Mouse (Mus musculus): Measurements from ENCODE around the gene Gm10057. TPM values are rescaled to one million over a fixed set of nuclear protein-coding genes. Genes with fewer than 3 reads are reported as not detected.
"Not testable (repeated sequence)": the region's sequence is repeated elsewhere in the genome, so short reads cannot be mapped to it uniquely, and the experiment has no call there.

Gm10057 gene
- total RNA-seq (2014; rRNA removed; ENCODE audit: low replicate concordance) (not detected in 2 replicates), polyA plus RNA-seq (2015; fragmentation: Nextera tagmentation; extraction: Ambion mirVana) (not detected in 2 replicates)

DNA sequence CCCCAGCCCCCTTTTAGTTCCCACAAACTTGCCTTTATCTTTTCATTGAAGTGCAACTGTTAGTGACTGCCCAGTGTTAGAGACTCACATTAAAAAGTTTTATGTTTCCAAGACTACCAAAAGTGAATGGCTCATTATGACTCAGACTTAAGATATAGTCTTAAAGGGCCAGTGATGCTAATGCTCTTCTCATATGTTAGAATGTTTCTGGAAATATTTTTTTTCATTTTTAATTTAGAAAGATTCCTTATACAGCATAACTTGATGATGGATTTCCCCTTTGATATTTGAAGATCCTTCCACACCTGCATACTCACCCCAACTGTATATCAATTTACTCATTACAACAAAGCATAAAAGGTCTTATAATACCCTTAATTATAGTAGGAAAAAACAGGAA lies at the start of gene Gm10057:
Gene Gm10057 (minus strand): TSS at position 101 of the 400 bp plus-strand sequence.
- H3K4me1 ChIP-seq (ENCODE audit: control insufficient read depth, insufficient read depth); H3K27ac ChIP-seq (ENCODE audit: low read depth); H3K4me2 ChIP-seq (ENCODE audit: low read depth, low read length); DNase-seq (ENCODE audit: low spot score); H3K9me3 ChIP-seq (replicated peaks; ENCODE audit: control insufficient read depth, low read length); H3K27me3 ChIP-seq (ENCODE audit: control insufficient read depth, insufficient read depth, low read length); H3K36me3 ChIP-seq (replicated peaks; ENCODE audit: control insufficient read depth, insufficient read depth, low read length); H3K9ac ChIP-seq (replicated peaks; ENCODE audit: low read depth, low read length); H3K4me3 ChIP-seq (ENCODE audit: low read depth, low read length); ATAC-seq (ENCODE audit: insufficient read depth, low read depth): not testable (repeated sequence)

DNA sequence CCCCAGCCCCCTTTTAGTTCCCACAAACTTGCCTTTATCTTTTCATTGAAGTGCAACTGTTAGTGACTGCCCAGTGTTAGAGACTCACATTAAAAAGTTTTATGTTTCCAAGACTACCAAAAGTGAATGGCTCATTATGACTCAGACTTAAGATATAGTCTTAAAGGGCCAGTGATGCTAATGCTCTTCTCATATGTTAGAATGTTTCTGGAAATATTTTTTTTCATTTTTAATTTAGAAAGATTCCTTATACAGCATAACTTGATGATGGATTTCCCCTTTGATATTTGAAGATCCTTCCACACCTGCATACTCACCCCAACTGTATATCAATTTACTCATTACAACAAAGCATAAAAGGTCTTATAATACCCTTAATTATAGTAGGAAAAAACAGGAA lies 21.1 kb downstream of the Gm10057 start, which contains the start of gene 4921511M17Rik:
Gene 4921511M17Rik (minus strand): TSS at position 101 of the 400 bp plus-strand sequence.
- not testable (repeated sequence) for H3K27ac ChIP-seq (ENCODE audit: low read depth); H3K4me2 ChIP-seq (ENCODE audit: low read depth, low read length); H3K9me3 ChIP-seq (replicated peaks; ENCODE audit: control insufficient read depth, low read length); H3K36me3 ChIP-seq (replicated peaks; ENCODE audit: control insufficient read depth, insufficient read depth, low read length); H3K4me1 ChIP-seq (ENCODE audit: control insufficient read depth, insufficient read depth); DNase-seq (ENCODE audit: low spot score); ATAC-seq (ENCODE audit: insufficient read depth, low read depth); H3K4me3 ChIP-seq (ENCODE audit: low read depth, low read length); H3K27me3 ChIP-seq (ENCODE audit: control insufficient read depth, insufficient read depth, low read length); H3K9ac ChIP-seq (replicated peaks; ENCODE audit: low read depth, low read length)

DNA sequence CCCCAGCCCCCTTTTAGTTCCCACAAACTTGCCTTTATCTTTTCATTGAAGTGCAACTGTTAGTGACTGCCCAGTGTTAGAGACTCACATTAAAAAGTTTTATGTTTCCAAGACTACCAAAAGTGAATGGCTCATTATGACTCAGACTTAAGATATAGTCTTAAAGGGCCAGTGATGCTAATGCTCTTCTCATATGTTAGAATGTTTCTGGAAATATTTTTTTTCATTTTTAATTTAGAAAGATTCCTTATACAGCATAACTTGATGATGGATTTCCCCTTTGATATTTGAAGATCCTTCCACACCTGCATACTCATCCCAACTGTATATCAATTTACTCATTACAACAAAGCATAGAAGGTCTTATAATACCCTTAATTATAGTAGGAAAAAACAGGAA lies 42.3 kb downstream of the Gm10057 start, which contains the start of gene Samt1:
Gene Samt1 (minus strand): TSS at position 101 of the 400 bp plus-strand sequence.
- not testable (repeated sequence) for H3K27me3 ChIP-seq (ENCODE audit: control insufficient read depth, insufficient read depth, low read length); H3K4me3 ChIP-seq (ENCODE audit: low read depth, low read length); DNase-seq (ENCODE audit: low spot score); H3K4me2 ChIP-seq (ENCODE audit: low read depth, low read length); H3K9ac ChIP-seq (replicated peaks; ENCODE audit: low read depth, low read length); H3K36me3 ChIP-seq (replicated peaks; ENCODE audit: control insufficient read depth, insufficient read depth, low read length); ATAC-seq (ENCODE audit: insufficient read depth, low read depth); H3K27ac ChIP-seq (ENCODE audit: low read depth); H3K4me1 ChIP-seq (ENCODE audit: control insufficient read depth, insufficient read depth); H3K9me3 ChIP-seq (replicated peaks; ENCODE audit: control insufficient read depth, low read length)

Other genes starting within 250 kb of the Gm10057 start
- gene Spin2c, start 222.8 kb downstream of the Gm10057 start, total RNA-seq (2014; rRNA removed; ENCODE audit: low replicate concordance): 0.54 and 2.4 TPM in 2 replicates
- gene Spin2c, start 222.8 kb downstream of the Gm10057 start, polyA plus RNA-seq (2015; fragmentation: Nextera tagmentation; extraction: Ambion mirVana): 2.0 and 2.4 TPM in 2 replicates
- not detected in 2 replicates for gene Samt1, start 42.4 kb downstream of the Gm10057 start, total RNA-seq (2014; rRNA removed; ENCODE audit: low replicate concordance)
- gene Samt1, start 42.4 kb downstream of the Gm10057 start, polyA plus RNA-seq (2015; fragmentation: Nextera tagmentation; extraction: Ambion mirVana): not detected in 2 replicates
- gene 4921511M17Rik, start 21.2 kb downstream of the Gm10057 start, total RNA-seq (2014; rRNA removed; ENCODE audit: low replicate concordance): not detected in 2 replicates
- not detected in 2 replicates for gene 4921511M17Rik, start 21.2 kb downstream of the Gm10057 start, polyA plus RNA-seq (2015; fragmentation: Nextera tagmentation; extraction: Ambion mirVana)
- not detected in 2 replicates for gene Gm15140, start 65.6 kb upstream of the Gm10057 start, total RNA-seq (2014; rRNA removed; ENCODE audit: low replicate concordance)
- gene Gm15140, start 65.6 kb upstream of the Gm10057 start, polyA plus RNA-seq (2015; fragmentation: Nextera tagmentation; extraction: Ambion mirVana): not detected in 2 replicates